Mouse (Mus musculus) midbrain, embryonic 13.5 days (tissue): ENCODE measurements around the gene Lefty2. TPM values are rescaled to one million over a fixed set of nuclear protein-coding genes. Genes with fewer than 3 reads are reported as not detected.
A peak's percentile ranks its signal among the peaks of the same experiment; 100 is the strongest.

Experiments
- ATAC-seq: fragments of 200-750 bp; cut with Nextera tagmentation; 2 replicates; pipeline ENCODE4 v1.8.0; 2017; ENCODE audit warnings: mild to moderate bottlenecking, moderate TSS enrichment, moderate library complexity
- H3K27ac ChIP-seq: fragments of 300-500 bp; sonication (generic); 2 replicates; pipeline ENCODE4 v1.5.1; 2015; ENCODE audit warnings: inconsistent platforms, mild to moderate bottlenecking, moderate library complexity
- H3K27me3 ChIP-seq: fragments of 300-500 bp; sonication (generic); 2 replicates; pipeline ENCODE4 v1.6.1; 2015; ENCODE audit warnings: mild to moderate bottlenecking, inconsistent platforms
- H3K36me3 ChIP-seq: fragments of 300-500 bp; sonication (generic); 2 replicates; pipeline ENCODE4 v1.6.1; 2015; ENCODE audit warnings: mild to moderate bottlenecking, inconsistent platforms
- H3K4me1 ChIP-seq: fragments of 300-500 bp; sonication (generic); replicated peaks from 2 replicates; pipeline ENCODE4 v1.6.1; 2015; ENCODE audit warnings: inconsistent platforms
- H3K4me2 ChIP-seq: fragments of 300-500 bp; sonication (generic); replicated peaks from 2 replicates; pipeline ENCODE4 v1.6.1; 2015; ENCODE audit warnings: moderate library complexity, mild to moderate bottlenecking, inconsistent platforms
- H3K4me3 ChIP-seq: fragments of 300-500 bp; sonication (generic); replicated peaks from 2 replicates; pipeline ENCODE4 v1.5.1; 2015; ENCODE audit warnings: mild to moderate bottlenecking, inconsistent platforms
- H3K9ac ChIP-seq: fragments of 300-500 bp; sonication (generic); replicated peaks from 2 replicates; pipeline ENCODE4 v1.6.1; 2015; ENCODE audit warnings: mild to moderate bottlenecking, inconsistent platforms
- H3K9me3 ChIP-seq: fragments of 300-500 bp; sonication (generic); 2 replicates; pipeline ENCODE4 v1.6.1; 2016; ENCODE audit warnings: mild to moderate bottlenecking, inconsistent platforms
- WGBS: fragments of 180-500 bp; shearing (Covaris S2); methylation state at CpG from one replicate; pipeline ENCODE4 v1.1.7; 2015; 5-methylcytosine and 5-hydroxymethylcytosine counted together
- polyA plus RNA-seq: library from polyadenylated mRNA; unstranded; fragments of >200 nt; fragmentation: Nextera tagmentation; extraction: Ambion mirVana; gene quantifications from 2 replicates; pipeline ENCODE4 v1.2.1, GENCODE M21; 2015

Lefty2 gene
- polyA plus RNA-seq: 0.27 and 0.31 TPM in 2 replicates

DNA sequence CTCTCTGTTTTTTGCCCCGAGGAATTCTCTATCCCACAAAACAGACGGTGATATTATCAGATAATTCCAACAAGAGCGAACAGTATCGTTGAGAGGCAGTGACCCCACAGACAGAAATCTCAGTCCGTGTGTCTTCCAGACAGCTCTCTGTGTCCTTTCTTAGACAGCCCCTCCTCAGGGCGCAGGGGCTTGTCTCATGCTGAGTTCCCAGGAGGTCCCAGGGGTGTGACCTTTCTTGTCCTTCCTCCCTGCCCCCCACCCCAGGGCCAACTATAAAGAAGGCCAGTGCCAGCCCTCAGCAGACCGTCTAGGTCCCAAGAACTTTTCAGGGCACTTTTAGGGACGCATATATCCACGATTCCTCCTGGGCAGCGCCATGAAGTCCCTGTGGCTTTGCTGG is at the start of gene Lefty2:
Gene Lefty2, plus strand, starts transcription at position 301 of the 400 bp plus-strand sequence.
- no peak within 1 kb of the TSS for H3K27ac ChIP-seq
- no peak within 1 kb of the TSS for H3K4me3 ChIP-seq

DNA sequence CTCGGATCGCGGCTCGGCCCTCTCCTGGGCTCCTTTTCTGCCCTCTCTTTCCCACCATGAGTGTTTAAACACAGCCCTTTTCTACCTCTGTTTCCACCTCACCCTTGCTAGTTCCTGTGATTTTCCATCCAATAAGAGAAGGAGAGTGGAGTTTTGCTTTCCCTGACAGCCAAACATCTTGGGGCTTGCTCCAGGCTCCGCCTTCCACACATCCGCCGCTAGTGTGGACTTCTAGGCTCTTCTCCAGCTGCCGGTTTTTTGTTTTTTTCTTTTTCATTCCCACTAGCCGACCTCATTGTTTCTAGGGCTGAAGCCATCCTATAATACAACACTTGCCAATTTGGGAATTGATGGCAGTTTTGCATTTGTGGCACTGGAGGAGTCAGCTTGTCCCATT is 44.8 kb upstream of the Lefty2 start:
- WGBS: 1% methylated on average over 9 of the region's 9 CpGs
- H3K27me3 ChIP-seq: no peaks in the 10 kb centered on the region
- H3K4me1 ChIP-seq: peaks cover 47% of the 10 kb centered on the region
- ATAC-seq: peak; percentile 67
- peak overlapping the region; percentile 57 for H3K9ac ChIP-seq
- peak overlapping the region; percentile 52 for H3K4me2 ChIP-seq
- H3K36me3 ChIP-seq: 0 out of 2 replicates have a peak, but pooled peaks cover 4% of the 10 kb centered on the region
- H3K4me3 ChIP-seq: peak overlapping the region; percentile 26
- H3K9me3 ChIP-seq: no peaks in the 10 kb centered on the region
- peak overlapping the region; percentile 92 for H3K27ac ChIP-seq

More for the DNA sequence above, at the start of gene Lefty2:
- H3K36me3 ChIP-seq: no peaks in the 10 kb centered on the region
- WGBS: 63% methylated on average over 10 of the region's 10 CpGs
- no peaks in the 10 kb centered on the region for H3K9me3 ChIP-seq
- 0 out of 2 replicates have a peak within 1 kb of the TSS, but pooled peaks have one; percentile 42 for H3K4me2 ChIP-seq
- H3K4me1 ChIP-seq: peaks cover 19% of the 10 kb centered on the region
- H3K9ac ChIP-seq: no peak within 1 kb of the TSS
- peaks cover 50% of the 10 kb centered on the region for H3K27me3 ChIP-seq
- no peak for ATAC-seq

GRCm38 (mm10) chr1:180848511-180849241 is 44.2 kb upstream of the Lefty2 start:
- H3K27me3 ChIP-seq: no peaks in the 10 kb centered on the region
- peak; percentile 31 for ATAC-seq
- H3K9me3 ChIP-seq: no peaks in the 10 kb centered on the region
- H3K4me3 ChIP-seq: peak overlapping the region; percentile 26
- H3K4me1 ChIP-seq: peaks cover 47% of the 10 kb centered on the region
- WGBS: 10% methylated on average over 11 of the region's 11 CpGs
- peak overlapping the region; percentile 52 for H3K4me2 ChIP-seq
- 0 out of 2 replicates have a peak, but pooled peaks cover 4% of the 10 kb centered on the region for H3K36me3 ChIP-seq
- H3K27ac ChIP-seq: peak overlapping the region; percentile 92
- peak overlapping the region; percentile 57 for H3K9ac ChIP-seq

DNA sequence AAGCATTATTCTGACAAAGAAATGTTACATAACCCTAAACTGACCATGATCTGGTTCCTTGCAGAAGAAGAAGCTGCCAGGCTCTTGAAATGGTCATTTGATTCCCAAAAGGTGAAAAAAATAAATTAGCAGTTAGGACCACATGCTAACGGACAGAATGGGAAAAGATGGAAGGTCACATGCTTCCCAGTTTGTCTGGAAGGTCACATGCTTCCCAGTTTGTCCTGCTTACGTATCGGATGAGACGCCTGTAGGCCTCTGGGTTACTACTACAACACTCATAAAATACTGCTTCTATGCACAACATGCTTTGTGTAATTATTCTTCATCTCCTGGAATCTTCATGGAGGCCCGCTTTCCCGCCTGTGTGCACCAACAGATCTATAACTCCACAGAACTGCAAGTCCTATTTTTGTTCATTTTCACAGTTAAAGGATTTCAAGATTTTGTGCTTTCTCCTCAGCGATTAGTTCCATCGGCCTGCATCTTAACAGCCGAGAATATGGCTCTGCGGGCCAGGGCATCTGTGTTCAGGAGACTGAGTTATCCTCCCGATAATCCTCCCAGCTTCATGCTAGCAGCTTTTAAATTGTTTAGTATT is 43.1 kb upstream of the Lefty2 start:
- WGBS: 22% methylated on average over 11 of the region's 11 CpGs
- H3K27ac ChIP-seq: peak overlapping the region; percentile 98

DNA sequence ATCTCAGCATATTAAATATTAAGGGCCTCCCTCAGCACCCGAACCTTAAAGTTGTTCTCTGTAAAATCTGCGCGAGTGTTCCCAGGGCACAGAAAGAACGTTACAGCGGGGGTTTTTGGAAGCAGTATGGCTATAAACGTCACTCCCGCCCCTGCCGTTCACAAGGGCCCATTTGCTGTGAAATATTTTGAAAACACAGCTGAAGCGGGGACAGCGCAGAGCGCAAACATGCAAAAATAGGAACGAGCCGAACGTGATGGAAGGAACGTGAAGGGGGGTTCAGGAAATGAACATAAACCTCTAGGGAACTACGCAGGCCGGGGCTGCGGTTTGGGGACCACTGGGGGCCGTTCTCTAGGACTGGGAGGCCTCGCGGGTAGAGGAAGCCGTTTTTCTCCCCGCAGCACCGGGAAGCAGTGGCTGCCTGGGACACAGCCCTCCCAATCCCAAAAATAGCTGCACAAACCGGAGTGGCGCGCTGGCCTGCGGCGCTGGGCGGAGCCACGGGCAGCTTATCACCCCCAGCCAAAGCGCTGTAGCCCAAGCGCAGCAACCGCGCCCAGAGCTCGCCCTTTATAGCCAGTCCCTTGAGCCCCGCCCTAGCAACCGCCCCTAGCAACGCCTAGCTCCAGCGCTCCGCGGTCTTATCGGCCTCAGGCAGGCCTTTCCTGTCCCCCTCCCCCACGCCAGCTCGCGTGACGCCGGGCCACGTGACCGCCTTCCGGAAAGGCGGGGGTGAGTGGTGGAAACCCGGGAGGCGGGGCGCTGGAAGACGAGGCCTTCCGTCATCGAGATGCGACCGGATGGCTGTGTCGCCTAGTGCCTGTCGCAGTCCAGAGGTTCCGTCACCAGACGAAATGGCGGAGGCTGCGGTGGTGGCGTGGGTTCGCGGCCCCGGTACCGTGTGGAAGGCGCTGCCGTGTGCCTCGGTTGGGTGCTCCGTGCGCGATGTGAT is 42.3 kb upstream of the Lefty2 start, which contains the start of gene Sde2:
Gene Sde2, plus strand, starts transcription at position 812 of the 955 bp plus-strand sequence.
- Histone ChIP-seq H3K27ac (peak within 1 kb of the TSS; percentile 98), H3K4me3 (peak within 1 kb of the TSS; percentile 62), H3K4me1 (peaks cover 47% of the 10 kb centered on the region), H3K27me3 (no peaks in the 10 kb centered on the region), H3K9me3 (no peaks in the 10 kb centered on the region), H3K4me2 (peak within 1 kb of the TSS; percentile 67), H3K9ac (peak within 1 kb of the TSS; percentile 77), H3K36me3 (peaks cover 11% of the 10 kb centered on the region)
- peak; percentile 97 for ATAC-seq
- under 1% methylated on average over 77 of the region's 77 CpGs for WGBS

More for the DNA sequence above, 43.1 kb upstream of the Lefty2 start:
- Histone ChIP-seq H3K4me3 (peak overlapping the region; percentile 62), H3K9me3 (no peaks in the 10 kb centered on the region), H3K36me3 (0 out of 2 replicates have a peak, but pooled peaks cover 4% of the 10 kb centered on the region), H3K27me3 (no peaks in the 10 kb centered on the region), H3K4me1 (peaks cover 47% of the 10 kb centered on the region), H3K4me2 (peak overlapping the region; percentile 67), H3K9ac (peak overlapping the region; percentile 73)
- ATAC-seq: no peak

DNA sequence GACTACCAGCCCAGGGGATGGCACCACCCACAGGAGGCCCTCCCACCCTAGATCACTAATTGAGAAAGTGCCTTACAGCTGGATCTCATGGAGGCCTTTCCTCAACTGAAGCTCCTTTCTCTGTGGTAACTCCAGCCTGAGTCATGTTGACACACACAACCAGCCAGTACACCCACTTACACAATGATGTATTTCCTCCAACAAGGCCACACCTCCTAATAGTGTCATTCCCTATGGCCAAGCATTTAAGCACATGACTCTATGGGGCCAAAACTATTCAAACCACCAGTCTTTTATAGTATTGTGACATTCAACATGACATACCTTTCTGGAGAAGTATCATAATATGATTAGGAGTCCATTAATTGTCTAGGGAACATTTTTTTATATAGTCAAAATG is 34.1 kb upstream of the Lefty2 start:
- no peak for ATAC-seq
- no peak overlapping the region for H3K4me3 ChIP-seq
- peaks cover 82% of the 10 kb centered on the region for H3K36me3 ChIP-seq

GRCm38 (mm10) chr1:180860030-180860429 is 32.9 kb upstream of the Lefty2 start:
- WGBS: 90% methylated on average over 6 of the region's 6 CpGs
- Histone ChIP-seq H3K9me3 (no peaks in the 10 kb centered on the region), H3K27me3 (no peaks in the 10 kb centered on the region), H3K4me3 (no peak overlapping the region), H3K27ac (no peak overlapping the region), H3K36me3 (peaks cover 91% of the 10 kb centered on the region), H3K4me2 (no peak overlapping the region), H3K9ac (no peak overlapping the region), H3K4me1 (no peaks in the 10 kb centered on the region)
- ATAC-seq: no peak

More for the DNA sequence above, 34.1 kb upstream of the Lefty2 start:
- Histone ChIP-seq H3K9me3 (no peaks in the 10 kb centered on the region), H3K27ac (no peak overlapping the region), H3K4me1 (no peaks in the 10 kb centered on the region), H3K9ac (no peak overlapping the region), H3K27me3 (no peaks in the 10 kb centered on the region), H3K4me2 (no peak overlapping the region)

- no peaks in the 10 kb centered on the region for H3K4me1 ChIP-seq
- no peaks in the 10 kb centered on the region for H3K9me3 ChIP-seq
- no peak overlapping the region for H3K4me3 ChIP-seq
- no peak overlapping the region for H3K4me2 ChIP-seq
- no peak overlapping the region for H3K27ac ChIP-seq
- no peaks in the 10 kb centered on the region for H3K27me3 ChIP-seq
- peaks cover 89% of the 10 kb centered on the region for H3K36me3 ChIP-seq
- no peak overlapping the region for H3K9ac ChIP-seq
- ATAC-seq: peak; percentile 20; the same call in 1 of the 2 replicates
- 11% methylated on average over 1 of the region's 1 CpGs for WGBS
Observed at GRCm38 (mm10) chr1:180863606-180864005, 29.3 kb upstream of the Lefty2 start.

DNA sequence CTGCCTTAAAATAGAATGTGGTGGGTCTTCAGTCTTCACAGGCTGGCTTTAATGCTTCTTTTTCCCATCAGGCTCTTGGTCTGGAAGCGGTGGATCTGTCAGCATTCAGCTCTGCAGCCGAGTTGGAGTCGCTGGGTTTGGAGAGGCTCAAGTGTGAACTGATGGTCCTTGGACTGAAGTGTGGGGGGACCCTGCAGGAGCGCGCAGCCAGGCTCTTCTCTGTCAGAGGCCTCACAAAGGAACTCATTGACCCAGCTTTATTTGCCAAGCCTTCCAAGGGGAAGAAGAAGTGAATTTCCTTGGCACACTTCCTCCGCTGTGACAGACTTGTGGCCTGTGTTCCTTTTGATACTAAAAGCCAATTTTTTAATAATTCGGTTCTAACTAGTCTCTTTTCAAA is 26.9 kb upstream of the Lefty2 start:
- no peak for ATAC-seq
- WGBS: 95% methylated on average over 7 of the region's 7 CpGs
- Histone ChIP-seq H3K4me3 (no peak overlapping the region), H3K36me3 (peaks cover 68% of the 10 kb centered on the region), H3K9ac (no peak overlapping the region), H3K9me3 (no peaks in the 10 kb centered on the region), H3K4me1 (no peaks in the 10 kb centered on the region), H3K4me2 (no peak overlapping the region), H3K27me3 (no peaks in the 10 kb centered on the region), H3K27ac (no peak overlapping the region)

DNA sequence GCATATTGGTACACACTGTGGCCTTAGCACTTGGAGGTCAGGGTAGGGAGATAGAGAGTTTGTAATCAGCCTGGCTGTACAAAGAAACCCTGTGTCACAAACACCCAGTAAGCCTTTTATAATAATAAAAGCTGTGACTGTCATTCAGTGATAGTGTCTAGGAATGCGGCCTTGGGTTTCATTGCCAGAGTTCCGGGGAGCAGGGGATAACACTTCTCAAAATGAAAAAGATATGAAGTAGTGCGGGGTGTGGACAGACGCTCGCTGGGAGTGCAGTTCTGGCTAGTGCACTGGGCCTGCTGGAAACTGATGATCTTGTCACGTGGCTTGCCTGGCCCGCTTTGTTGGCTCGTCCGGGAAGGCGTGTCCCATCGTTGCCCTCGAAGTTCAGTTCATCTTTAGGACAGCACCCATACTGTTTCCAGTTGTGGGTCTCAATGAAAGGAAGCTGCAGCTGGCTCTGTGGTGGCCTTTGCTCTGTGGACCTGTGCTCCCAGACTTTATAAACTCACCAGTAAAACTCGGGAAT is 22.7 kb upstream of the Lefty2 start:
- Histone ChIP-seq H3K27me3 (no peaks in the 10 kb centered on the region), H3K4me3 (no peak overlapping the region), H3K36me3 (peaks cover 33% of the 10 kb centered on the region), H3K4me2 (no peak overlapping the region), H3K9ac (no peak overlapping the region), H3K27ac (no peak overlapping the region), H3K4me1 (no peaks in the 10 kb centered on the region), H3K9me3 (no peaks in the 10 kb centered on the region)
- WGBS: 74% methylated on average over 13 of the region's 13 CpGs
- ATAC-seq: no peak

DNA sequence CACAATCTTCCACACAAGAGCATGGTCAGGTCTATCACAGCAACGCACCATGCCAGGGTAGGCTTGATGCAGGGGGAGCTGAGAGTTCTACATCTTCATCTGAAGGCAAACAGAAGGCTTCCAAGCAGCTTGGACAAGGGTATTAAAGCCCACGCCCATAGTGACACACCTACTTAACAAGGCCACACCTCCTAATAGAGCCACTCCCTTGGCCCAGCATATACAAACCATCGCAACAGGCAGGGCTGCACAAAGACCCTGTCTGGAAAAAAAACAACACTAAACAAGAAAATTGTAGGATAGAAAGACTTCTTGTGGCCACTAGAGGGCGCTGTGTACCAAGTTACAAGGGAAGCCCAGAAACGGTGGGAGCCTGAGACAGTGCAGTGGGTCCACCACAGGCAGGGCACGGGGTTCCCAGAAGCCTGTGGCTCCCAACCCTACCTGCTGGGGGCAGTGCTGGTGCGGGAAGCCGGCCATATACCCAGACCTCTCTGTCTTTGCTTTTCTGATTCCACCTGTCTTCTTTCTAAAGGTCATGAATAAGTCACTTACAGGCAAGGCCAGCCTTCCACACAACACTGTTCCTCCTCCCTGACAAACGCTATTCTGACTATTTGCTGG is 18.9 kb upstream of the Lefty2 start:
- H3K4me2 ChIP-seq: no peak overlapping the region
- no peaks in the 10 kb centered on the region for H3K36me3 ChIP-seq
- no peak overlapping the region for H3K4me3 ChIP-seq
- H3K9ac ChIP-seq: no peak overlapping the region
- H3K4me1 ChIP-seq: no peaks in the 10 kb centered on the region
- no peaks in the 10 kb centered on the region for H3K27me3 ChIP-seq
- H3K9me3 ChIP-seq: no peaks in the 10 kb centered on the region
- 20% methylated on average over 9 of the region's 9 CpGs for WGBS
- peak; percentile 62; the same call in 1 of the 2 replicates for ATAC-seq
- no peak overlapping the region for H3K27ac ChIP-seq
